Mouse (Mus musculus) thymus, postnatal 14 days (tissue): ENCODE measurements around the gene Gng7.

Experiments used
- DNase-seq: peaks from one replicate; pipeline ENCODE4 v3.0.0; 2021

The Gng7 gene

GRCm38 (mm10) chr10:80917779-80918434 lies 96.8 kb downstream of the Gng7 start, which contains the start of gene Lmnb2:
Gene Lmnb2 (minus strand): TSS chr10:80918245.
- DNase-seq = peak; percentile 73

GRCm38 (mm10) chr10:80917336-80917778 lies 97.4 kb downstream of the Gng7 start:
- peak; percentile 45 for DNase-seq

GRCm38 (mm10) chr10:80915736-80916135 lies 99.0 kb downstream of the Gng7 start:
- no peak for DNase-seq

- no peak for DNase-seq
These were observed 99.5 kb downstream of the Gng7 start for GRCm38 (mm10) chr10:80915260-80915659.

GRCm38 (mm10) chr10:80914253-80914656 lies 100.5 kb downstream of the Gng7 start:
- peak; percentile 70 for DNase-seq

- no peak for DNase-seq
These were observed 101.3 kb downstream of the Gng7 start for GRCm38 (mm10) chr10:80913364-80914011.

- no peak for DNase-seq
These were observed 102.9 kb downstream of the Gng7 start for GRCm38 (mm10) chr10:80911891-80912290.

GRCm38 (mm10) chr10:80911354-80911753 lies 103.4 kb downstream of the Gng7 start:
- DNase-seq = no peak

GRCm38 (mm10) chr10:80909375-80910162 lies 105.2 kb downstream of the Gng7 start:
- no peak for DNase-seq

GRCm38 (mm10) chr10:80904709-80905108 lies 110.0 kb downstream of the Gng7 start:
- no peak for DNase-seq

- DNase-seq = no peak
These were observed 110.6 kb downstream of the Gng7 start for GRCm38 (mm10) chr10:80904004-80904693.

- no peak for DNase-seq
These were observed 111.5 kb downstream of the Gng7 start for GRCm38 (mm10) chr10:80903282-80903681.

- DNase-seq = no peak
These were observed 112.3 kb downstream of the Gng7 start for GRCm38 (mm10) chr10:80902273-80902940.

- DNase-seq = no peak
These were observed 113.1 kb downstream of the Gng7 start for GRCm38 (mm10) chr10:80901409-80902272.

GRCm38 (mm10) chr10:80900318-80901247 lies 114.2 kb downstream of the Gng7 start, which contains the start of gene Timm13:
Gene Timm13 (minus strand): TSS chr10:80900969.
- DNase-seq = peak; percentile 96

- DNase-seq = no peak
These were observed 115.0 kb downstream of the Gng7 start for GRCm38 (mm10) chr10:80899591-80900317.

- no peak for DNase-seq
These were observed 115.7 kb downstream of the Gng7 start for GRCm38 (mm10) chr10:80899074-80899473.
